Mouse (Mus musculus) heart, embryonic 15.5 days (tissue): ENCODE measurements around the gene Tas1r2. TPM values are rescaled to one million over a fixed set of nuclear protein-coding genes. Genes with fewer than 3 reads are reported as not detected.

Source experiments
- ATAC-seq: fragments of 200-750 bp; cut with Nextera tagmentation; replicated peaks from 2 replicates; pipeline ENCODE4 v1.8.0; 2017; ENCODE audit warnings: low read depth, moderate TSS enrichment; ENCODE audit not compliant: insufficient number of reproducible peaks, insufficient read depth, low FRiP score
- H3K27ac ChIP-seq: fragments of 300-500 bp; sonication (generic); 2 replicates; pipeline ENCODE4 v1.5.1; 2015; ENCODE audit warnings: mild to moderate bottlenecking, inconsistent platforms
- H3K27me3 ChIP-seq: fragments of 300-500 bp; sonication (generic); 2 replicates; pipeline ENCODE4 v1.6.1; 2015; ENCODE audit warnings: inconsistent platforms
- H3K36me3 ChIP-seq: fragments of 300-500 bp; sonication (generic); 2 replicates; pipeline ENCODE4 v1.6.1; 2015; ENCODE audit warnings: mild to moderate bottlenecking, inconsistent platforms
- H3K4me1 ChIP-seq: fragments of 300-500 bp; sonication (generic); replicated peaks from 2 replicates; pipeline ENCODE4 v1.6.1; 2015; ENCODE audit warnings: inconsistent platforms
- H3K4me2 ChIP-seq: fragments of 300-500 bp; sonication (generic); 2 replicates; pipeline ENCODE4 v1.6.1; 2015; ENCODE audit warnings: inconsistent platforms, mild to moderate bottlenecking, moderate library complexity
- H3K4me3 ChIP-seq: fragments of 300-500 bp; sonication (generic); 2 replicates; pipeline ENCODE4 v1.5.1; 2015; ENCODE audit warnings: mild to moderate bottlenecking, inconsistent platforms
- H3K9ac ChIP-seq: fragments of 300-500 bp; sonication (generic); 2 replicates; pipeline ENCODE4 v1.6.1; 2015; ENCODE audit warnings: mild to moderate bottlenecking, inconsistent platforms
- H3K9me3 ChIP-seq: fragments of 300-500 bp; sonication (generic); replicated peaks from 2 replicates; pipeline ENCODE4 v1.6.1; 2016; ENCODE audit warnings: inconsistent platforms
- WGBS: fragments of 180-500 bp; shearing (Covaris S2); methylation state at CpG from one replicate; pipeline ENCODE4 v1.1.7; 2015; ENCODE audit warnings: mixed read lengths; 5-methylcytosine and 5-hydroxymethylcytosine counted together
- polyA plus RNA-seq: library from polyadenylated mRNA; unstranded; fragments of >200 nt; fragmentation: Nextera tagmentation; extraction: Ambion mirVana; gene quantifications from 2 replicates; pipeline ENCODE4 v1.2.1, GENCODE M21; 2015

The Tas1r2 gene
- not detected in 2 replicates for polyA plus RNA-seq

DNA sequence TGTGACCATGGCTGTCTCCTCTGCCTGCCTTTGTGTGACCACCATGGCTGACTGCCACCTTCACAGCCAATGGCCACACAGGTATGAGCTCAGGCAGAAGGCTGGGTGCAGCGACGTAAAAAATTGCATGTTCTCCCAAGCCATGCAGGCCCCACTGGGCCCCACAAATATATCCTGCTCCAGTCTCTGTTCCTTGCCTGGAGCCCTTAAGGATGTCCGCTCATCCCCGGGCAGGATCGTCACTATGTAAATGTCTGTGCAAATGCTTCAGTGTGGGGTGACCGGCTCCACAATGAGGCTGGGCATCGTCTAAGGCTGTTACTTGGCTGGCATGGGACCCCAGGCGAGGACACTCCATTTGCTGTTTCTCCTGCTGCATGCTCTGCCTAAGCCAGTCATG, at the start of gene Tas1r2:
Tas1r2 (plus strand) TSS at position 301 of the 400 bp plus-strand sequence.
- Histone ChIP-seq H3K4me2 (no peak within 1 kb of the TSS), H3K36me3 (no peaks in the 10 kb centered on the region), H3K4me1 (no peaks in the 10 kb centered on the region), H3K4me3 (no peak within 1 kb of the TSS), H3K9ac (no peak within 1 kb of the TSS), H3K27me3 (no peaks in the 10 kb centered on the region), H3K9me3 (no peaks in the 10 kb centered on the region), H3K27ac (no peak within 1 kb of the TSS)
- no peak for ATAC-seq
- WGBS = 79% methylated on average over 8 of the region's 8 CpGs

GRCm38 (mm10) chr4:139605216-139605615, 48.1 kb upstream of the Tas1r2 start:
- WGBS = 79% methylated on average over 11 of the region's 11 CpGs
- Histone ChIP-seq H3K27me3 (no peaks in the 10 kb centered on the region), H3K9ac (no peak overlapping the region), H3K4me1 (peaks cover 33% of the 10 kb centered on the region), H3K4me2 (no peak overlapping the region), H3K4me3 (no peak overlapping the region), H3K9me3 (no peaks in the 10 kb centered on the region), H3K36me3 (peaks cover 13% of the 10 kb centered on the region), H3K27ac (no peak overlapping the region)
- no peak for ATAC-seq

GRCm38 (mm10) chr4:139606732-139607131, 46.6 kb upstream of the Tas1r2 start:
- peaks cover 13% of the 10 kb centered on the region for H3K36me3 ChIP-seq
- ATAC-seq = no peak
- H3K4me3 ChIP-seq = no peak overlapping the region
- no peak overlapping the region for H3K4me2 ChIP-seq
- peaks cover 26% of the 10 kb centered on the region for H3K4me1 ChIP-seq
- no peak overlapping the region for H3K9ac ChIP-seq
- 87% methylated on average over 5 of the region's 5 CpGs for WGBS
- H3K27ac ChIP-seq = no peak overlapping the region
- no peaks in the 10 kb centered on the region for H3K9me3 ChIP-seq
- no peaks in the 10 kb centered on the region for H3K27me3 ChIP-seq

DNA sequence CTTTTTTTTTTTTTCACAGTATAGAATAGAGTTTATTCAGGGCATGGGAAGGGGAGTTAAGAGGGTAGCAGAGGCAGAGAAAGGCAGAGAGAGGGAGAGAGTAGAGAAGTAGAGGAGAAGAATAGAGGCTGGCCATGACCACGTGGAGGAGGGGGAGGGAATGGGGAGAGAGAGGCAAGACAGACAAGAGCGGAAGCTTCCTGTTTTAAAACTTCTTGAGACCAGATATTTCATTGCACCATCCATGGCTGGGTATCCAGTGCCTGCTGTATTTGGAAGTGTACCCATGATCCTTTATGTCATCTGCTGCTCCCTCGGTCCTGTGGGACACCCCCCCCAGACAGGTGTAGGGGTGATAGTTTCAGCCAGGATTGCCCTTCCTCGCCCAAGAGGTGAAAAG, 44.4 kb upstream of the Tas1r2 start:
- no peak overlapping the region for H3K4me2 ChIP-seq

DNA sequence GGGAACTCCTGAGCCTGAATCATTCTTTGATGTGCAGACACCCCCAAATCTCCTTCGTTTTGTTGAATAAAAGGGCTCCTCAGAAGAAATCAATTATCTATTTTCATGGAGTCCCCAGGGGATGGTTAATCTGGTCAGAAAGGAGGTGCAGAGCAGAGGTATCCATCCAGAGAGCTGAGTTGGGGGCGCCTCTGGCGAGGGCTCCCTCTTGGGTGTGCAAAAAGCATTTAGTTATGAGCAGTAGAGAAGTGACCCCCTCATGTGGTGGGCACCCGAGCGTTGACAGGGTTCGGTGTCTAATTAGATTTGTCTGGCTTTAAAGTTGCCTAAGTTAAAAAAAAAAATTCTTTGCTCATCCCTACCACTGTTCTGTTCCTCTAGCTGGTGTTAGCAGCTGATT, 42.4 kb upstream of the Tas1r2 start:
- Histone ChIP-seq H3K4me3 (no peak overlapping the region), H3K4me1 (peaks cover 11% of the 10 kb centered on the region), H3K4me2 (no peak overlapping the region), H3K36me3 (peaks cover 33% of the 10 kb centered on the region), H3K27ac (peak overlapping the region; percentile 72), H3K27me3 (no peaks in the 10 kb centered on the region), H3K9ac (no peak overlapping the region), H3K9me3 (no peaks in the 10 kb centered on the region)
- 66% methylated on average over 6 of the region's 6 CpGs for WGBS
- no peak for ATAC-seq

More for the DNA sequence above, 44.4 kb upstream of the Tas1r2 start:
- Histone ChIP-seq H3K27me3 (no peaks in the 10 kb centered on the region), H3K9ac (no peak overlapping the region), H3K27ac (no peak overlapping the region), H3K9me3 (no peaks in the 10 kb centered on the region), H3K4me3 (no peak overlapping the region), H3K4me1 (peaks cover 10% of the 10 kb centered on the region), H3K36me3 (peaks cover 23% of the 10 kb centered on the region)
- WGBS = 69% methylated on average over 4 of the region's 4 CpGs
- no peak for ATAC-seq

- no peaks in the 10 kb centered on the region for H3K9me3 ChIP-seq
- H3K27me3 ChIP-seq = no peaks in the 10 kb centered on the region
- peaks cover 28% of the 10 kb centered on the region for H3K36me3 ChIP-seq
- ATAC-seq = peak; percentile 61; the same call in 1 of the 2 replicates
- 5% methylated on average over 10 of the region's 10 CpGs for WGBS
- H3K4me3 ChIP-seq = peak overlapping the region; percentile 24; the same call in 1 of the 2 replicates
- H3K4me2 ChIP-seq = peak overlapping the region; percentile 53
- H3K27ac ChIP-seq = 0 out of 2 replicates have a peak overlapping the region, but pooled peaks have one; percentile 48
- peaks cover 13% of the 10 kb centered on the region for H3K4me1 ChIP-seq
- H3K9ac ChIP-seq = no peak overlapping the region
Measured at GRCm38 (mm10) chr4:139611542-139611953, 41.8 kb upstream of the Tas1r2 start.

DNA sequence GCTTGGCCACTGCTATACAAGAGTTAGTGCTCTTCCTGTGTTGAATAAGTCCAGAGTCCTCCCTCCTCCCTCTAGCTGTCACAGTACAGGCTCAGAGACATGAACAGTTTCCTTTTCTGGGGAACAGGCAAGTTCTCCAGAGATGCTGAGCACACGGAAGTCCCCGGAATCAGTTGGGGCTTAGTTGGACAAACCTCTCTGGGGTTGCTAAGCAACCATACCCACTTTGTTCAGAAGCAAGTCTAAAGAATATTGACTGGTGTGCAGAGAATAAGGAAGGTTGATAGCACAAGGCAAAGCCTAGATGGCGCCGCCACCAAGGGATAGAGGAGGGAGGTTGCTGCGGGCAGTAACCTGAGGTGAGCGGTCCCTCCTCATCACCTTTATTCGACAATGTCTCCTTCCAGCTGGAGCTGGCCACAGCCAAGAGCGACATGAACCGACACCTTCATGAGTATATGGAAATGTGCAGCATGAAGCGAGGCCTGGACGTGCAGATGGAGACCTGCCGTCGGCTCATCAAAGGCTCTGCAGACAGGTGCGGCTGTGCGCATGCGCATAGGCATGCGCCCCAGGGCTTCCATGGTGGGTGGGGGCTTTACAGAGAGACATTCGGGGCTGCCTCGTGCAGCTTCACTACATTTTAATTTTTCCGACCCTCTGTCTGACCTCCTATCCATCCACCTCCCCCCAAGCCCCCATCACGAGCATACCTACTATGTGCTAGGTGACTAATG, 38.6 kb upstream of the Tas1r2 start:
- no peak overlapping the region for H3K4me2 ChIP-seq
- peaks cover 24% of the 10 kb centered on the region for H3K36me3 ChIP-seq
- H3K4me3 ChIP-seq = no peak overlapping the region
- ATAC-seq = no peak
- H3K4me1 ChIP-seq = peaks cover 17% of the 10 kb centered on the region
- H3K9me3 ChIP-seq = no peaks in the 10 kb centered on the region
- WGBS = 88% methylated on average over 21 of the region's 21 CpGs
- H3K9ac ChIP-seq = no peak overlapping the region
- no peaks in the 10 kb centered on the region for H3K27me3 ChIP-seq
- H3K27ac ChIP-seq = no peak overlapping the region

- no peaks in the 10 kb centered on the region for H3K27me3 ChIP-seq
- peak; percentile 72 for ATAC-seq
- peak overlapping the region; percentile 75 for H3K27ac ChIP-seq
- peak overlapping the region; percentile 62 for H3K4me2 ChIP-seq
- H3K9me3 ChIP-seq = no peaks in the 10 kb centered on the region
- WGBS = 13% methylated on average over 24 of the region's 24 CpGs
- H3K36me3 ChIP-seq = peaks cover 24% of the 10 kb centered on the region
- H3K4me1 ChIP-seq = peaks cover 9% of the 10 kb centered on the region
- H3K9ac ChIP-seq = peak overlapping the region; percentile 55
- peak overlapping the region; percentile 55 for H3K4me3 ChIP-seq
Measured at GRCm38 (mm10) chr4:139616276-139617000, 36.9 kb upstream of the Tas1r2 start.

DNA sequence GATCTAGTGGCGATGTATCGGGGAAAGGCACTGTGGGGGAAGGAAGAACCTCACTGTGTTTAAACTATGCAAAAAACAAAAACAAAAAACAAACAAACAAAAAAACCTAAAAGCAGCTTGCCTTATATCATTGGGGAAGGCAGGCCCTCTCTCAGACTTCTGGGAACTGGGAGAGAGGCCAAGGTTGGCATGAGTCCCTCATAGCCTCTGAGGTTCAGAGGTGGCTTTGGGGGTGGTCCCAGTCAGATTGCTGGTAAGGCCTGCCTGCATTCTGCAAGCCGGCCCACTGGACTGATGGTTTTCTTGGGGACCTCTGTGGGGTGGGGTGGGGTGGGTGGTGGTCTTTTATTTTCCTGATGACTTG, 36.4 kb upstream of the Tas1r2 start:
- Histone ChIP-seq H3K4me3 (peak overlapping the region; percentile 55), H3K27me3 (no peaks in the 10 kb centered on the region), H3K27ac (peak overlapping the region; percentile 75; the same call in 1 of the 2 replicates), H3K4me2 (peak overlapping the region; percentile 62), H3K9me3 (no peaks in the 10 kb centered on the region), H3K9ac (peak overlapping the region; percentile 31; the same call in 1 of the 2 replicates), H3K36me3 (peaks cover 24% of the 10 kb centered on the region), H3K4me1 (peaks cover 7% of the 10 kb centered on the region)
- WGBS = 44% methylated on average over 3 of the region's 3 CpGs
- ATAC-seq = no peak

- Histone ChIP-seq H3K9me3 (no peaks in the 10 kb centered on the region), H3K27me3 (no peaks in the 10 kb centered on the region), H3K9ac (no peak overlapping the region), H3K36me3 (peaks cover 6% of the 10 kb centered on the region; the same call in 1 of the 2 replicates), H3K4me3 (no peak overlapping the region), H3K27ac (no peak overlapping the region), H3K4me1 (peaks cover 24% of the 10 kb centered on the region), H3K4me2 (no peak overlapping the region)
- WGBS = 74% methylated on average over 6 of the region's 6 CpGs
- ATAC-seq = no peak
Measured at GRCm38 (mm10) chr4:139619765-139620164, 33.6 kb upstream of the Tas1r2 start.

GRCm38 (mm10) chr4:139622373-139623282, 30.7 kb upstream of the Tas1r2 start, which contains the start of gene Aldh4a1:
Gene Aldh4a1 (plus strand): TSS chr4:139622866.
- peaks cover 17% of the 10 kb centered on the region for H3K4me1 ChIP-seq
- H3K9ac ChIP-seq = peak within 1 kb of the TSS; percentile 76
- WGBS = under 1% methylated on average over 33 of the region's 38 CpGs
- H3K36me3 ChIP-seq = no peaks in the 10 kb centered on the region
- peak within 1 kb of the TSS; percentile 86 for H3K4me2 ChIP-seq
- peak within 1 kb of the TSS; percentile 85 for H3K27ac ChIP-seq
- H3K4me3 ChIP-seq = peak within 1 kb of the TSS; percentile 80
- no peaks in the 10 kb centered on the region for H3K27me3 ChIP-seq
- ATAC-seq = peak; percentile 99
- H3K9me3 ChIP-seq = no peaks in the 10 kb centered on the region
